Mouse (Mus musculus) regulatory T cell (primary cell): ENCODE data around the gene Pdzrn4.

Experiments
- in situ Hi-C: fragments of 300-600 bp; cut with MboI, MseI; formaldehyde crosslinking; loops from one replicate; pipeline ENCODE4 v1.15.1; 2025; ENCODE audit warnings: high pct_unique_total_duplicates

The Pdzrn4 gene

DNA sequence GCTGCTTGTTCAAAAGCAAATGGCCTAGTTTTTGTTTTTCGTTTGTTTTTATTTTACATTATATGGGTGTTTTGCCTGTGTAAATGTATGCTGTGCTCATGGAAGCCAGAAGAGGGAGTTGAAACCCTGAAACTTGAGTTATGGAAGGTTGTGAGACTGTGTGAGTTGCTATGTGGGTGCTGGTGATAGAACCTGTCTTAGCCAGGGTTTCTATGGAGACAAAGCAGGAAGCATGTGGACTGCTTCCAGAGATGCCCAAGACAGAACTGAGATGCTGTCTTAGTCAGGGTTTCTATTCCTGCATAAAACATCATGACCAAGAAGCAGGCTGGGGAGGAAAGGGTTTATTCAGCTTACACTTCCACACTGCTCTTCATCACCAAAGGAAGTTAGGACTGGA lies 190.8 kb downstream of the Pdzrn4 start:
- in situ Hi-C loops = no loop called here

DNA sequence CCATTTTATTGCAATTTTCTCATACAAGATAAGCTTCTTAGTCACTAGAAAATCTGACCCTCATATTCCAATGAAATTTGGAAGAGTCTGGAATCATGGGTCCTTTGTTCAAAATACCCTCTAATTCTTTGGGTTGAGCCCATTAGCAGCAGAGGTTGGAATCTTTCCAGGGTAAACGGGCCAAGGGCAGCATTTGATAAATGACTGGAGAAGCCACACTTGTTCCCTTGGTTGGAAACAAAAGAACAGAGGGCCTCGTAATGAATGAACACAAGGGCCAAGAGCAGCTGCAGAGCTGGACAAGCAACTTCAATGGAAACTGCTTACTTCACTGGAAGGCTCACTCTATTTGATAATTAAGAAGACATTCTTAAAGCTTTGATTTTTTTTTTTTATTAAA lies 198.0 kb downstream of the Pdzrn4 start:
- in situ Hi-C loops = no loop called here

DNA sequence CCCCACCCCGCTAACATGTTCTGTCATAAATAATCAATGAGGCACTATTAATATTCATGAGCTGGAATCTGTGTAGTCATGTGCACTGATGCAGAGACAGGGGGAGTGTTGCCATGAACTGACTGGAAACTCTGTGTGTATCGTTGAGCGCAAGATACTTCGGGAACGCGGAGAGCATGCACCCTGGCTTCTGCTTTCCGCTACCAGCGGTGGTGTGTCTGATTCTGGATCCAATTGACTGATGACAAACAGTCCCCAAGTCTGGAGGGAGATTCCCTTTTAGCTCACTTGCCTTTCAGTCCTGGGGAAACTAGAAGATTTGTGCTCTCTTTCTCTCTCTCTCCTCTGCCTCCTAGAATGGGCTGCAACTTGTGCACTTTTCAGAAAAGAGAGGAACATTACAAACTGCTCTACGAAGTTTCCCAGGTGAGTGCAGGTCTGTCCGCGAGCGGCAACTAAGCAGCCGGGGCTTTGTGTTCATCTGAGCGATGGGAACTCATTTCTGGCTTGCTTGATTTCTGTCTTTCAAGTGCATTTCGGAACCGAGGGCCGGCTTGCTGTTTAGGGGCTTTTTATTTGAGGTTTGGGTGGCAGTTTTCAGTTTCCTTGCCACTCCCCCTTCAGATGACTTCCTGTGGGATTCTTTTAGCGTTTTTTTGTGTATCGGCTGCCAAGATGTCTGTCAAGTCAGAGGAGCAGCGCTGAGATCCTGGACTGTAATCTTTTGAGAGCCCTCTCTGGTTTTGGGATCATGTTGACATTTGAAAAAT lies 200.5 kb downstream of the Pdzrn4 start:
- in situ Hi-C loops = no loop called here

DNA sequence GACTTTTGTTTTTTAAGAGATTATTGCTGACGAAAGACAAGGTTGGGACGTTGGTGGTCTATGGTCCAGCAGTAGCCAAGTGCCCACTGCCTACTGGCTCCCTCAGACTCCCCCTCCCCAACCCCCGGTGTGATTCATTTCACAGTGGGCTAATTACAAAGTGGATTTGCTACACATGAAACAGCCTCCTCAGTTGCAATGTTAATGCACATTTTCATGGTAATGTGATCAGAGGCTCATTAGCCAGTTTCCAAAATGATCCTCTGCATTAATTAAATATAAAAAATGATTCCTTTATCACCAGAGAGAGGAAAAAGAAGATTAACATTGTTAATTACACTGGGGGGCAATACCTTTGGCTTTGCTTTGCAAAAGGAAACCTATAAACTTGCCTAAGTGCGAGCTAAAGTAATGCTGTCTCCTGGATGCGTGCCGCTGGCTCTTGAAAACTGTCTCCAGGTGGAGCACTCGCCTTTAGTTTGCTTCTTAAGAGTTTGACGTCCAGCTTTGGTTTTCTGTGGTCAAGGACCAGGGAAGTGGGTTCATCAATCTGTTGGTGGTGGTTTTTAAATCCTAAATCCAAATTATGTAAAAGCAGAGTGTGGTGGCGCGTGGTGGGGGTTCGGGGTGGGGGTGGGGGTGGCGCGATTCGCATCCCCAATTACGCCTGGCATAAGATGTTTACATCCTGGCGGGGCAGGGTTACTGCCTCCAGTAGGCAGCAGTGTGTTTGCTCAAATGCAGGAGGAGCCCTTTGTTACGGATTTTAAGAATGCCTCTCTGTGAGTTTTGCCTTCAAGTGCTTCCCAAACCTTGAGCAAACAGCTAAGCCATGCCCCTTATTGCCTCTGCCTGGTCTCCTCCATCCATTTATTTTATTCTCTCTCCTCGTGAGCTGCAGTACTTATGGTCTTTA lies 202.0 kb downstream of the Pdzrn4 start:
- in situ Hi-C loops = no loop called here

DNA sequence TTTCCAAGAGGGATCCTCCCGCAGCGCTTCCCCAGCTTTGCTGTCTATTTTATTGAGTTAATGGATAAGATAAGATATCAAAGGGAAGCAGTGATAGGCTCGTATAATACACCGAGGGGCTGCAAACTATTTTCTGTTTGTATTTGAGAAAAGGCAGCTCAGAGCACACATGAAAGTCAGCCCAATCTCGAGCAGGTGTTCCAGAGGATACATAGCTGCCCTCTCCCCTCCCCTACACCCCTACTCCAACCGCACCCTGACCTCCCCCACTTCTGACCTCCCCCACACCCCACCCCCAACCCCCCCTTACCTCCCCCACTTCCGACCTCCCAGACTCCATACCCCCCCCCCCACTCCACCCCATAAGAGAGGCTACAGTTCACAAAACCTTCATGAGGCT lies 202.7 kb downstream of the Pdzrn4 start:
- in situ Hi-C loops = no loop called here

DNA sequence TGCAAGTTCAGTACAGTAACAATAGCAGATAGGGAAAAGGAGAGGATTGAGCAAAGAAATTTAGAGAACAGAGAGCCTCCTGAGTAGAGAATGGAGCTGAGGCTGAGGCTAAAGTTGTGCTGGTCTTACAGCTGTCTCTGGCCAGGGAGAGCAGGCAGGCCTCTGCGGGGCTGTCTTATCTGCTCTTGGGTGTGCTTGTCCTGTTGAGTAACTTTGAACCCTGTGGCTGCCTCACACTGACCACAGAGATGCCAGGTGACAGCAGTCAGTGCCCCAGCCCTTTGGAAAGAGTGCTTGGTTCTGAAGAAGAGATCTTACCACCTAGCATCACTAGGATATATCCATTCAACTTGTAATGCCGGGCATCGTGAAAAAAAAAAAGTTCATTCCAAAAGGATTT lies 214.2 kb downstream of the Pdzrn4 start:
- in situ Hi-C loops = no loop called here

DNA sequence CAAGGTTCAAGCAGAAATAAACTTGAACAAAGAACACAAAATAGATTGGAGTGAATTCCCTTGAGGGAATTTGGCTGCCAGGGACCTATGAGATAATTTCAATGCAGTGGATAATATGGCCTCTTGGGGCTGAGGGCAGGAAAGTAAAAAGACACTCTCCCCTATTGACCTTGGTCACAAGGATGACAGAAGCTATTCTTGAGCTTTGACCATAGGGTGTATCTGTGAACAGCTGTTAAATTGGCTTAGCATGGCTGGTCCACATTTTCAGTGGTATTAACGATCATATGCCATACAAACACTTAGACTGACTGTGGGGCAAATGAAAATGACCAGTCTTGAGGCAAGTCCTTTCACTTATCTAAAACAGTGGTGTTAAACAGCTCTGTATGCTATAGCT lies 215.7 kb downstream of the Pdzrn4 start:
- in situ Hi-C loops = no loop called here

DNA sequence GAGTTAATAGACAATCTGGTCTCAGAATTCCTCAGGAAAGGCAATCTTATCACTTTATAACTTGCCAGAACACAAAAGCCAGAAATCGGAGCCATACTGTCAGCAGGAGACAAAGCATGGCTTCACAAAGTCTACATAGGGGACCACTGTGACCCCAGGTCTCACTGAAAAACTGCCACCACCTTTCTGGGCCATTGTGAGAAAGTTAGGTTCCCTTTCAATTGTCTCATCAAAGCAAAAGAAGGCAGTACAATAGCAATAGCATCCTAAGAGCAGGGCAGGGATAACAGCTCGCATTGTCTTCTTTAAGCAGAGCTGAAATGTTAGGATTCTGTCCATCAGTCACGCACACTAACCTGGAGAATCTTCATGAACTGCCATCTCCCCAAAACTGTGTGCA lies 216.5 kb downstream of the Pdzrn4 start:
- in situ Hi-C loops = no loop called here

DNA sequence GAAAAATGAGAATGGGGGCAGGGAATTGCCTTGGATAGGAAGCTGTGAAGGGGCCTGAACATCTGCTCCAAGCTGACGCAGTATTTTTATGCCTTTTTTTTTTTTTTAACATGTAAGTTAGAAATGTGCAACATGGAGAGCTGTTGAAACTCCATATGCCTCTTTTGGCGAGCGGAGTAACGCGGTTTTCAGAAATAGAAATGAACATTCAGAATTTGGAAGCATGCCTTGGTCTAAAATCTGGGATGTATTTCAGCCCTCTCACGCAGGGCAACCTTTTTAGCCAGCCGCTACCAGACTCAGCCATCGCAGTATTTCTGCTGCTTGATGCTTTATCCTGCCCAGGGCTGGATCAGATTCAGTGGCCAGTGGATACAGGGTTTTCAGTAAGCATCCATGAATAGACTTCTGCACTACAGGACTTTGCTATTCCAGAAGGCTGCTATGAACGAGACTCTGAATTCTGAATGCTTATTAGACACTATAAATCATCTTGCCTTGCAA lies 225.1 kb downstream of the Pdzrn4 start:
- in situ Hi-C loops = no loop called here

DNA sequence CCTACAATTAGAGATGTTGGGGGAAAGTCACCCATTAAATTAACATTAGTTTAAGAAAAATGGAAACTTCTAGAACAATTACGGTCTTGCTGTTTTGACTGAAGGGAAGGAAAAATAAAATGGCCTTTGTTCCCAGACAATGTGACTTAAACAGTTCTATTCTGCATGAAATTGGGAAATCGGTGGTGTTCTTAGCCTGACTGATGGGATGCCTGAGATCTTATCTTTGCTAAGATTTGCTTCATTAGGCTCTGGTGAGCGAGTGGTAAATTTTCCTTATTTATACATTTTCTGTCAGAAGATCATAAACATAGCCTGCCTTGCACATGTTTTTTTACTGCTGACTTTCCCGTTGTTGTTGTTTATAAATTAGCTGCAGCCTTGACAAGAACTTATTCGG lies 225.6 kb downstream of the Pdzrn4 start:
- in situ Hi-C loops = no loop called here

DNA sequence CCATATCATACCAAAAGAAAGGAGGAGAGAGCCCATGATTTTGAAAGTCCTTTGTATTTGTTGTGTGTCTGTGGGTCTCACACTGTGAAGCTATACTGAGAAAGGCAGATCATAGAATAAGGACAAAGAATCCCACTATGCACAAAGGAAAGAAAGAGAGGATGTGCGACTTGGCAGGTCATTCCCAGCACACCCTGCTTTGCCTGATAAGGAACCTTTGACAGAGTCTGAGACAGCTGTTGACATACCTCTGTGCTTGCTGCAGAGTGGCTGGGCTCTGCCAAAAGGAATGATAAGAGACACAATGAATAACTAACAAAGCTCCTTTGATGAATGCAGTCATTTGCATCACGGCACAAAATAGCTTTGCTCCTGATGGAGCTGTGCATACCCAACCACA lies 232.5 kb downstream of the Pdzrn4 start:
- in situ Hi-C loops = no loop called here

DNA sequence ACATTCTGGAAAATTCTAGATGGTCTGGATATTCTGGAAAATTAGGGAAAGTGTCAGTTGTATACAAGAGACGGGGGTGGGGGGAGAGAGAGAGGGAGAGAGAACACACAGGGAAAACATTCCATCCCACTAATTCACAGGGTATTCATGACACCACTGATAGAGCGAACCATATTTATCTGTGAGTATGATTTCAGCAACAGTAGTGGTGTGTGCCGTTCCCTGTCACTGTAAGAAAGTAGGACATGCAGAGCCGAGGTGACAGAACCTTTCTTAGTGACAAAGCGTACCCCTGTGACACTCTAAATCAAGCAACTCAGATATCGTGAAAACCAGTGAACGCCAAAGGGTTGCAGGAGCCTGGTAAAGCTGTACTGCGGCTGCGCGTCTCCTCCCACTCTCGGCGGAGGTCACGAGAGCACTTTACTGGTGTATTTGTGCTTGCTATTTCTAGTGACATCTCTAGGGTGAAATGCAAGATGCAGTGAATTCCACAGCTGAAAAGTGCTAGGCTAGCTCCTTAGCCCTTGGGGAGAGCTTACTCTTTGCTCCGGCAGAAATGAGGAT lies 237.4 kb downstream of the Pdzrn4 start:
- in situ Hi-C loops = no loop called here

DNA sequence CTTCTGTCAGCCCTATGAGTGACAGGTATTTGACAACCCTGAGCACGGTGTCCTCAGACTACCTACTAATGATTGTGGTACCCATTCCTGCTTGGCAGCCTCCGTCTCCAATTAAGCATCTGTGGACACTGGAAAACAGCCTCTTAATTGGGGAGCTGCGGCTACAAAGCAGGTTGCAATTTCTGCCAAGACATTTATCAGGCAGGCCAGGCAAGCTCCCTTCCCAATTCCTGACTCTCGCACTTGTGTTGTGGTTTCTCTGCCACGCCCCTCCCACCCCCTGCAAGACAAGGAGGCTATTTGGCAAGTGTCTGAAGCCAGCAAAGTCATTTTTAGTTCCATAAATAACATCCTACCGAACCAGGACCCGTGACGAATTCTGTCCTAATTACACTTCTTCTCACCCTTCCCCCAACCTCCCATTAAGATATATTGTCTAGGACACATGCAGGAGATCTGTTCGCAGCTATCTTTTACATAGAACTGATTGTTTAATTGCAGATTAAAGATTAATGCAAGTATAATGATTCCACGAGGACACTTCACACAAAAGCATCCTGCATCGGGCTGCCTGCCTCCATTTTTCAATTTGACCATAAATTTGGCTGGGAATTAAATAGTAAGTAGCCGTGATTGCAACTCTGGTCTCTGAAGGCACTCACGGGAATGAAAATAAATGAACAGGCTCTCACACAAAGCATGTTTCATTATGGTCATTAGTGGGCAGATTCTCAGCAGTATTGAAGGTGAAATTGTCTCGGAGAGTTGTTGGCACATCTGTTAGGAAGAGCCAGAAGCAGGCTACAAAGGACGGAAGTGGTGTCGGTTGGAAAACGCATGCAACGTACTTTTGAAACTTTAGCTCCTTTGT lies 243.8 kb downstream of the Pdzrn4 start:
- in situ Hi-C loops = no loop called here

DNA sequence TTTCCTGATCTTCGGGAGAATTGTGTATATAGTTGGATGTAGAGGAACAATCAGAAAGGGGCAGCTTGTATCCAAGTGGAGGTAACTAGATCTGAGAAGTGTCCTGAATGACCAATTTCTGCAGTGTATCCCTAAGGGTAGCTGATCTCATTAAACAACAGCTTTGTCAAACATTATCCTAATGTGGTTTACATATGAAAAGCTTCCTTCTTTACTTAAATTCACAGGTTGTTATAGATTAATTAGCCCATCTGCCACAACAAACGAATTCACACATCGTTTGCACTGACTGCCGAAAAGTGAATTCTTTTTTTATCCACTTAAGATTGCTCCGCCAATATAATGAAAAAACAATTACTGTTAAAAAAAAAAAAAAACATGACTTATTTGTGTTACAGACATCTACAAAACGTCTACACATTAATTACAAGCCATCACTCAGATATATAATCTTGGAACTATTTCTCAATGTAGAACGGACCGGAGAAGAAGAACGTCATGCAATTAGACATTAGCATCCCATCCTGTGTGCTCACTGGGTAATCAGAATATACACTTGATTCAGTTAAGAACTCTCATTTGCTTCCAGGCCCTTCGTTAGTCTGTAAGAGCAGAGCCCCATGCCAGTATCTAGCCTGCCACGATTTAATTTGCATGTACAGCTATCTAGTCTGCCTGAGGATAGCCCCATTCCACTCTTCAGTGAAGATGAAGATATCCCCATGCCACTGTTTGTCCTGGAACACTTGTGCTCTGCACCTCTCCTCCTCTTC lies 274.8 kb downstream of the Pdzrn4 start:
- in situ Hi-C loops = no loop called here

DNA sequence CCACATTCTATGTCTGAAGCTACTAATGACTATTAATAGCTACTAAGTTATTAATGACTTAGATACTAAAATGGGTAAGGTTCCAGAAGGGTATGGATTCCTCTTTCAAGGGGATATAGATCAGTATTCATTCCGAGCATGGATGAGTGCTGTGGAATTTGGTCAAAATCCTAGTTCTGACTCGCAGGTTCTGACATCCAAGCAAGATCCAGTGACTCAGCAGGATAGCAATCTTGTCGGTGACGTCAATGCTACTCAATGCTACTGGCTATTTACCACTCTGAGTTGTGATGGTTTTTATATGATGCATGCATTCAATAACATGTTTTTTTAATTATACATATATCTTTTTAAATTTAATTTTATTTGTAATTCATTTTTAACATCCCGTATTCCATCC lies 279.4 kb downstream of the Pdzrn4 start:
- in situ Hi-C loops = no loop called here

DNA sequence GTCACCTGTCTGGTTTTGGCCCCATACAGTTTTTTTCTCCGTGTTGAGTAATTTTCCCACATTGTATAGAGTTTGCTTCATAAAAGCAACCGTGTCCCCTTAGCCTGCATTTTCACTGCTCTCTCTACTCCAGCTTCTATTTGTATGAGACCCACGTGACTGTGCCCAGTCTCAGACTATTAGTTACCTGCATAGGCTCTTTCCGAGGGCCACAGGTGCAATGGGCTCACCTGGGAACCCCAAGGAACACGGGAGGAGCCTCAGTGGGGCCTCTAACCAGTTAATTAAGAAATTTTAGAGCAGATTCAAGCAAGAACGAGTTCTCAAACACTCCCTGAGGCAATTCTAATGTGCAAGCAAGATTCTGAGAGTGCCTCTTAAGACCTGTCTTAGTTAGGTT lies 281.7 kb downstream of the Pdzrn4 start:
- in situ Hi-C loops = no loop called here

DNA sequence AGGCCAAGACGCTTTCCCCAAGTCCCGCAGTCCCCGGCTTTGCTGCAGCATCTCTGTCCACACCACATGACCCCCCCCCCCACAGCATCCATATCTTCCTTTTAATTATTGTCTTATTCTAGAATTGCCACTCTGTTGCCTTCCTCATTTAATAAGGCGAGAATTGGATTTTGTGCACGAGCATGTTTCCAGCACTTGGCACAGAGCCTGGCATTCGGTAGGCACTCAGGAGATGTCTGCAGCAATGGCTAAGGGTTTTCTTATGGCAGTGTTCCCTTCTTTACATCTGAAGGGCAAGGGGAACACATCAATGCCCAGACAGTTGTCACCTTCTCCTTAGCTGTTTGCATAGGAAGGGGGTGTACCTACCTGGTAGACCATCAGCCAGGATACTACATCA lies 282.9 kb downstream of the Pdzrn4 start:
- in situ Hi-C loops = no loop called here

DNA sequence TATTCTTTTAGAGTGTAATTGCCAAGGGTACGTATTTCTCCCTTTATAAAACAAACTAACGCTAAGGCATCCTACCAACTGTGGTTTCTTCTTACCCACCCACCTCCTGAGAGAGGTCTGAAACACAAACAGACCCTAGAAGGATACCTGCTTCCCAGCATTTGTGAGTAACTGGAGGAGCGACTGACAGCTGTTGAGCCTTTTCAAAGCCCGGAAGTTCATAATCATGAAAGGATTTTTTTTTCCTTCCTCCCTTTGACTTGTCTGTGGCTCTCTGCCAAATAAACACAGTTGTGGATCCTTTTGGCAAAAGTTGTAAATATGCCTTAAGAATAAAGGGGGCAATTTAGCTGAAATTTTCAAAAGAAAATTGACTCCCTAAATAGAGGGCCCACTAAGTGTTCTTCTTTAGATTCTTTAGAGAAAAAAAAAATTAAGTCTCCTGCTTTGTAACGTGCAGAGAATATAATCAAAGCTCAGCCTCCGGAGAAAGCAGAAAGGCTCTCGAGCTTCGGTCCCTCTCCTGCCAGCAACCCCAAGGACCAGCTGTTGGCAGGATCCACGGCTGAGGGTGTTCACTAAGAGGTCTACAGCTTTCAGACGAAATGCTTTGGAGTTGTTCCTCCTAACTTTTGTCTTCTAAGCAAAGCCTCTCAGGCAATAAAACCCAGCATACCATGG lies 299.7 kb downstream of the Pdzrn4 start:
- in situ Hi-C loops = no loop called here

DNA sequence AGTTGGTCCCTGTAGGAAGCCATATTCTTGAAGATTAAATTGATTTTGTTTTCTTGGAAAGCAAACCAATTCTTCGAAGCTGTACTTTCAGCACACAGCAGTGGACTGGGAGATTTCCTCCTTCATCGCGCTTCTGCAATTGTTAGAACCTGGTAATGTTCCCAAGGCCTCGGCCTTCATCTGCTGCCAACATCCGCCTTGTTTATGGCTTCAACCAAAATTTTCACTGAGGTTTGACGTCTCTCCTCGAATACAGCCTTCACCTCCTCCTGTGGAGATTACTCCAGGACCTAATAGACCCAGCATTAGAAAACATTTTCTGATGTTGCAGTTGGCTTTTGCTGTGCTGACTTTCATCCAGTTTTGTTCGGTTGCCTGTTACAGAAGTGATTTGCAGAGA lies 307.5 kb downstream of the Pdzrn4 start:
- in situ Hi-C loops = no loop called here

DNA sequence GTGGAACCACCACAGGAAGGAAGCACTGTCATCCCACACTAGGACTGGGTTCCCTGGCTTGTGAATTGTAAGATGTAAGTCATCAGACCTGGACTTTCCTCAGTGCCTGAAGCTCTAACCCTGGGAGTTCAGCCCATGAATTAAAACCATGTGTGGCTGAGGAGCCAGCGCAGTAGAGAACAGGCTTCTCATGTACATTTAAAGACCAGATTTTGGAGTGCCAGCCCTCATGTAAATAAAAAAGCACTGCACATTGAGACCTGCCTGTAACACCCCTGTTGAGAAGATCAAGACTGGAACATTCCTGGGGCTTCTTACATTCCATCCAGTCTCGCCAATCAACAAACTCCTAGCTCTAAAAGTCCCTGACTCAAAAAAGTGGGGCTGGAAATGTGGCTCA lies 342.0 kb downstream of the Pdzrn4 start:
- in situ Hi-C loops = no loop called here
